Mouse (Mus musculus) B cell, adult 2 months (primary cell): Measurements from ENCODE around the gene Larp1.

Source experiments
- DNase-seq, 2 experiments: peaks; one replicate each; pipeline ENCODE4 v3.0.0; 2022

Larp1 gene

GRCm38 (mm10) chr11:58009051-58009515, at the start of gene Larp1:
Larp1 (plus strand) TSS chr11:58009064.
- peak; percentile 47 to 64 for DNase-seq

GRCm38 (mm10) chr11:57959924-57960323, 48.9 kb upstream of the Larp1 start:
- DNase-seq = no peak

GRCm38 (mm10) chr11:57962382-57963285, 46.2 kb upstream of the Larp1 start:
- DNase-seq = peak; percentile 78 to 80

- no peak for DNase-seq
These were observed 45.5 kb upstream of the Larp1 start for GRCm38 (mm10) chr11:57963291-57963870.

GRCm38 (mm10) chr11:57966630-57967029, 42.2 kb upstream of the Larp1 start:
- DNase-seq = no peak

DNA sequence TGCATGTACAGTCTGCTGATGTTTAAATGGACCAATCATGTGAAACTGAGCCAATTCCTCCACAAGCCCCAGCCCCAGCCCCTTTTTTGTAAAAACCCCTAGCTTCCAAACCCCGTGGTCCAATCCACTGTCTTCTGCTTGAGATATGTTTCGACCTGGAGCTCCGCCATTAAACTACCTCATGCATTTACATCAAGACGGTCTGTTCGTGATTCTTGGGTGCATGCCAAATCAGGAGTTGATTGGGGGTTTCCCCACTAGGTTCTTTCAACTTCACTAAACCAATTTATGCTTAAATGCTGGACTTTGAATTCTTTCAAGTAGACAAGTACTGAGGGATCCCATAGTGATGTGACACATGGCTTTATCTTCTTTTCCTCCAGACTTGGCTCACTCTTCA, 40.6 kb upstream of the Larp1 start:
- no peak for DNase-seq

DNA sequence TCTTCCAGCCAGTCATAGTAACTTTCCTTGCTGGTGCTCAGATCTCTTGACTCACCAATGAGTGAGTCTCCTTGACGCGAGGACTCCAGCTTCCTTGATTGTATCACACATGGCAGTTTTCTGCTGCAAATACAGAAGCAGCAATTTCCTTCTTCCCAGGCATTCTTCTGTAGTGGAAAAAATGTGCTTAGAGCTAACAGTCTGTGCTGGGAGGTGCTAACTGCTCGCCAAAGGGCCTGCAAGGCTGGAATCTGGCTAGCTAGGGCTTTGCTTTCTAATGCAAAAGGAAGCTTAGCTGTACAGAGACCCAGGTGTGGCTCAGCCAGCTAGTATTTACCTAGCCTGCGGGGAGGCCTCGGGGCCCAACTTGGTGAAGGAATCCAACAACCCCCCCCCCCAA, 38.3 kb upstream of the Larp1 start:
- no peak for DNase-seq

DNA sequence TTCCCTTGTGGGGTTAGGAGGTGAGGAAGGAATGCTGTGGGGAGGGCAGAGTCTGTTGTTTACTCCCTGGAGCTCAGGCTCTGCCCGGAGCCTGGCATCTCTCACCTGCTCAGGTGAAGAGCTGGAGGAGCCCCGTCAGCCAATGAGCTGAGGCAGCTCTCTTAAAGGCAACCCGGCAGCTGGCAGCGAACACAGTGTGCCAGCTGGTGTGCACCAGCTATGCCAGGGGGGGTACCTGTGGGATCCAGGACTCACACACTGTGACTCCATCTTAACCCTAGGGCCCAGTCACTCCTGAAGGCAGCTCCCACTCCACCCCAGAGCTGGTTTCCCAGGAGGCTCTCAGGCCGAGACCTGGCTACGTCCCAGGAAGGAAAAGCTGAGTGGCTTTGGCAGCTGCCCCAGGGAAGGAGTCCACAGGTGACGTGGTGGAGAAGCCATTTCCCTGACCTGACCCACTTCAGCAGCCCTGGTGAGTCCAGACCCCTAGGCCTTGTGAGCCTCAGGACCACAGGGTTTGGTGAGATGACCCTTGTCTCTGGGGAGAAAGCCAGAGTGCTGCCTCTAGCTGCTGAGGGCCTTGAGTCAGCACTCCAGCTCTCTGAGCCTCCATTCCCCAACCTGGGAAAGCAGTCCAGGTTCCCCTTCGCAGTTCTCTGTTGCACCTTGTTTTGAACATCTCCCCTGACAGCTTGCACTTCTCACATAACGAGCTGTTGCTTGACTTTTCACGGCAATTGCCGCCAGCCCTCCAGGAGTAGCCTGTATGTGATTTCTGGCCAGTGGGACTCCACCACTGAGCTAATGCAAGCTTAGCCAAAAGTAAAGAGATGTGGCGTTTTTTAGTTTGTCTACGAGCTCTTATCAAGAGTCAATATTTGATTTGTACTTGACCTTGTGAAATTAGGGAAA, 35.6 kb upstream of the Larp1 start:
- DNase-seq = no peak

DNA sequence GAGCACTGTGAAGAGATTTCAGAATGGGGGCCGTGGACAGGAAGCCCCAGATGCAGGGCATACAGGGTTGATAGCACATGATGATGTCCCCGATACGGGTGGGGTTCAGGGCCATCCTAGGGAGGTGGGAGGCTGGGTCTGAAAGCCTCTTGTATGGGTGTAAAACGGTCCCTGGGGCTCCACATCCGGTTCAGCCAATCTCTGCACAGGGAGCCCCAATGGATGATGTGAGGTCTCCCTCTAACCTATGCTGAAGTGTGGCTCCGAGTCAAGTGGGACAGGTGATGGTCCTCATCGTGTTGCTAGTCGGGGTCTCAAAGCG, 35.0 kb upstream of the Larp1 start:
- DNase-seq = no peak

GRCm38 (mm10) chr11:57975876-57976275, 33.0 kb upstream of the Larp1 start:
- no peak for DNase-seq

DNA sequence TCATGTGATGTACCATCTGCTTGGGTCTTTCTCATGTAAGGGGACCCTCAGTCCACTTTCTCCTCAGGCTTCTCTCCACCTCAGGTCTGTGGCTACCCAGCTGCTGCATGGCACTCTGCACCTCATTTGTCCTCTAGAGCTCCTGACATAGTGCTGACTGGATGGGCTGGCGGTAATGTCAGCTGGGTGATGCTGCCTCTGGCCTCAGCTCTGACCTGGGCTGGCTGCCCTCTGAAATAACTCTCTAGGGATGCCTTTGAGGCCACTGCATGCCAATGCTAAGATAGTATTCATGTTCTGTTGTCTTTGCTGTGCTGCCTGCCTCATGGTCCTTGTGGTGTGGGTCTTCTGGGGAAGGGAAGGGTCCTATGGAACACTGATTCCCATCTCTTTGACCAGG, 31.2 kb upstream of the Larp1 start:
- no peak for DNase-seq

- DNase-seq = no peak
These were observed 29.2 kb upstream of the Larp1 start for GRCm38 (mm10) chr11:57979621-57980020.

DNA sequence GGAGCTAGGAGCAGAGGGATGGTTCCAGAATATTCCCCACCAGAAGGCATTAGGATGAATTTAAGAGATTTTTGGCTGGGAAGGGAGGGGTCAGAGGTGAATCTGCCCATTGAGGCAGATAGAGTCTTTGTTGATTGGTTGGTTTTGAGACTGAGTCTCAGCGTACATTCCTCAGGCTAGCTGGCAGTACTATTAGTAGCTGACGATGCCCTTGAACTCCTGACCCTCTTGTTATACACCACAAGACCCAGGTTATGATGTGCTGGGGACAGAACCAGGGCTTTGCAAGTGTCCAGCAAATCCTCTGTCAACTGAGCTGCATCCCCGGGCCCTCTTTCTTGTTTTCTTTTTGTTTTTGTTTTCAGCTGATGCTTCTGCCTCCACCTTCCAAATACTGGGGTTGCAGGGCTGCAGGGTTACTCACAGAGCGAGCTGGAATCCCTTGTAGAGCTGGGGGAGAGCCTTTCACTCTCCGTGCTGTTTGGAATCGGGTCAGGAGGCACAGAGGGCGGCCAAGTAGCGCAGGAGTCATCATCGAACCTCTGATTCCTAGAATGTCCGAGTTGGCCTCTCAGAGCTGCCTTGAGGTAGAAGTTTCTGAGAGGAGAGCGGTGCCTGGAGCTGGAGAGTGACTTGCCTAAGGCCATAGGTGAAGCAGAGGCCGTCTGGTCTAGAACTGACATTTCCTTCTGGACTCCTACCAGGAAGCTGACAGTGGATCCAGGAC, 27.6 kb upstream of the Larp1 start:
- DNase-seq = no peak

DNA sequence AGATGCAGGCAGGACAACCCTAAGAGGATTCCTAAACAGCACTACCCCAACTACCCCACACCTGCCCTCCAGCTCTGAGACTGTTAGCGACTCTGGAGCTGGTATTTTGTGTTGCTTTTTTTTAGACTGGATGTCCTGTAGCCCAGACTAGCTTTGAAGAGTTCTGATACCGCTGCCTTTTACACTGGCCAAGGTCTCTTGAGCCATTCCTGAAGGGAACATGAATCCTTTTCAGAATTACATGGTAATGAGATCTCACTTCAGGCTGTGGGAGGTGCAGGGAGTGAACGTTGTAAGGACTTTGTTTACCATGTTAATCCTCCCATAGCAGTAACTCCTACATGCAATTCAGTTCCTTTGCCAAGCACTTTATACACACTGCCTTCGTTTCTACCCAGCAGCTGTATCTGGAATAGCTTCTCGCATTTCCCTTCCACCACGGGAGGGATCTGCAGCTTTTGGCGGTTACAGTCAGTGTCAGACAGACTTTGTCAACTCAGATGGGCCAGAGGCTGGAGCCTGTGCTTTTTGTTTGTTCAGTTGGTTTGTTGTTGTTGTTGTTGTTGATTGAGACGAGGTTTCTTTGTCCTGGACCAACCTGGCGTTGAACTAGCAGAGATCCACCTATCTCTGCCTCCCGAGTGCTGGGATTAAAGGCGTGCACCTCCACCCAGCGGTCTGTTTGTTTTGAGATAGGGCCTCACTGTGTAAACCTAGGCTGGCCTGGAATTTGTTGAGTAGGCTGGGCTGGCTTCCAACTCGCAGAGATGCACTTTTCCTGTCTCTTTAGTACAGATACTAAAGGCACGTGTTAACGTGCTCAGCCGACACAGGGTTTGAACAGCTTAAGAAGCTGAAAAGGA, 25.2 kb upstream of the Larp1 start:
- DNase-seq = no peak

DNA sequence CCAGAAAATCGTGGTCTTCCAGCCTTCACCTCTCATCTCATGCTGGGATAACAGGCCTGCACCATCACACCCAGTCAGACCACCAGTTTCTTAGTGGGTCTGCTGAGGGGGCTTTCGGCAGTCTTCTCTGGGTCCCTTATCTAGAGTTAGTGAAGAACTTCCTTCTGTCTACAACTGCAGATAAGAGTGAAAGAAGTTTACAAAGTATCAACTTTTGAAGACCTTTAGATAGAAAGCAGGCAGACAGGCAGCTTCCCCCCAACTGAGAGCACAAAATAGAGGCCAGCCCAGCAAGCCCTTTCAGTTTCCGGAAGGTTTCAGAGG, 24.6 kb upstream of the Larp1 start:
- no peak for DNase-seq

DNA sequence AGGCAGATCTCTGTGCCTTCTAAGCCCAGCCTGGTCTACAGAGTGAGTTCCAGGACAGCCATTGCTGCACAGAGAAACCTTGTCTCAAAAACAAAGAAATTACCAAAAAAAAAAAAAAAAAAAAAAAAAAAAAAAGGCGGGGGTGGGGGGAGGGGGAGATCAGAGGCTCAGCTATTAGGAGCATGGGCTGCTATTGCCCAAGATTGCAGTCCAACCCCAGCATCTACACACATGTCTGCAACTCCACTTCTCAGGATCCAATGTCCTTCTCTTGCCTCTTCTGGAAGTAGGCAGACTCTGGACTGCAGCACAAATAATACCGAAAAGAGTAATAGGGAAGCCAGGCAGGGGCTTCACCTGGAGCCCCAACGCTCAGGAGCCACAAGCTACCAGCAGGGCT, 23.4 kb upstream of the Larp1 start:
- no peak for DNase-seq

GRCm38 (mm10) chr11:57986053-57986452, 22.8 kb upstream of the Larp1 start:
- DNase-seq = no peak

GRCm38 (mm10) chr11:57986456-57986855, 22.4 kb upstream of the Larp1 start:
- no peak for DNase-seq

DNA sequence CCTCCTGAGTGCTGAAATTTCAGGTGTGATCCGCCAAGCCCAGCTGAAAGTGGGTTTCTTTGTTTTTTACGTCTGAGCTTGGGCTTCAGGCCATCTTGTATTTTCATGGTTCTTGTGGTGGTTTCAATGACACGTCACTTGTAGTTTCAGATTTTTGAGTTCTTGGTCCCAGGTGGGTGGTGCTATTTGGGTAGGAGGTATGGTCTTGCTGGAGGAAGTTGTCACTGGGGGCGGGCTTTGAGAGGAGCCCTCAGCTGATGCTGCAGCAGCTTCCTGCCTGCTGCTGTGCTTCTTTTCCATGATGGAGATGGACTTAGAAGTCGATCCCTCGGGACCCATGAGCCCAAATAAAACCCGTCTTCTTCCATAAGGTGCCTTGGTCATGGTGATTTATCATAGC, 22.0 kb upstream of the Larp1 start:
- DNase-seq = peak in 1 of 2 experiments; percentile 11

- no peak for DNase-seq
These were observed 10.7 kb upstream of the Larp1 start for GRCm38 (mm10) chr11:57998168-57998567.

- DNase-seq = no peak
These were observed 10.0 kb upstream of the Larp1 start for GRCm38 (mm10) chr11:57998872-57999271.

DNA sequence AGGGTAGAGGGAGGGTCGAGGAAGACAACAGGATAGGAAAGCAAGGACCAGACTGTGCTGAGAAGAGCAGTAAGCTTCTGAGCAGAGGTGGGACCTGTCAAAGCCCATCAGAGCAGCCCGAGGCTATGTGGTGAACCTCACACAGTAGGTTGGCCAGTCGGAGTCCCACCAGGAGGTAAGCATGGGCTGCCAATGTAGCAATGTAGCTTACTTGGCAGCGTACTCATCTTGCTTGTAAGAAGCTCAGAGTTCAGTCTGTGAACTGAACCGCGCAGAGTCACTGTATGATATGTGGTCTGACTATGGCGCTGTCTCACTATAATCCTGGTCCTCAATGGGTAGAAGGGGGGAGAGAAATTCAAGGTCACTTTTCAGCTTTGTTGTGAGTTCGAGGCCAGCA, 5.7 kb upstream of the Larp1 start:
- no peak for DNase-seq
